Mouse (Mus musculus) small intestine, adult 2 months (tissue): ENCODE results near the gene Glg1. TPM values are rescaled to one million over a fixed set of nuclear protein-coding genes. Genes with fewer than 3 reads are reported as not detected.

Experiments used
- H3K27ac ChIP-seq: fragments of 200-500 bp; 2 replicates; pipeline ENCODE4 v1.5.1; 2012; ENCODE audit warnings: low read depth, low read length, control low read depth, inconsistent platforms; ENCODE audit not compliant: insufficient read depth
- H3K27me3 ChIP-seq: fragments of 200-500 bp; 2 replicates; pipeline ENCODE4 v1.6.1; 2012; ENCODE audit warnings: mild to moderate bottlenecking, moderate library complexity, low read length, inconsistent platforms; ENCODE audit not compliant: control insufficient read depth, insufficient read depth
- H3K36me3 ChIP-seq: fragments of 200-500 bp; 2 replicates; pipeline ENCODE4 v1.6.1; 2012; ENCODE audit warnings: mild to moderate bottlenecking, low read length, control low read depth, inconsistent platforms; ENCODE audit not compliant: control insufficient read depth, insufficient read depth
- H3K4me1 ChIP-seq: fragments of 200-500 bp; 2 replicates; pipeline ENCODE4 v1.6.1; 2012; ENCODE audit warnings: low read length, inconsistent platforms, mixed read lengths; ENCODE audit not compliant: control insufficient read depth, insufficient read depth, insufficient read length
- H3K4me3 ChIP-seq: fragments of 200-500 bp; 2 replicates; pipeline ENCODE4 v1.5.1; 2012; ENCODE audit warnings: low read depth, mild to moderate bottlenecking, control low read depth, inconsistent platforms, low read length, moderate library complexity
- CTCF ChIP-seq: fragments of 200-500 bp; IDR thresholded peaks from 2 replicates; pipeline ENCODE4 v1.5.1; 2012; ENCODE audit warnings: low read depth, mild to moderate bottlenecking, control low read depth, inconsistent platforms, low read length, moderate library complexity, mixed read lengths; ENCODE audit not compliant: insufficient replicate concordance, insufficient read length; ENCODE audit errors: extremely low read depth
- POLR2A ChIP-seq: fragments of 200-500 bp; IDR thresholded peaks from 2 replicates; pipeline ENCODE4 v1.6.1; 2012; ENCODE audit warnings: low read depth, mild to moderate bottlenecking, control low read depth, inconsistent platforms, low read length, moderate library complexity
- WGBS: fragments of 180-500 bp; shearing (Covaris S2); methylation state at CpG from one replicate; pipeline ENCODE4 v1.1.7; 2018; 5-methylcytosine and 5-hydroxymethylcytosine counted together
- polyA plus RNA-seq: library from polyadenylated mRNA; depleted of rRNA; stranded (reverse); fragments of >200 nt; gene quantifications from 2 replicates; pipeline ENCODE4 v1.2.3, GENCODE M21; 2012

Gene Glg1
- polyA plus RNA-seq, 1 experiment: 26.0 TPM

DNA sequence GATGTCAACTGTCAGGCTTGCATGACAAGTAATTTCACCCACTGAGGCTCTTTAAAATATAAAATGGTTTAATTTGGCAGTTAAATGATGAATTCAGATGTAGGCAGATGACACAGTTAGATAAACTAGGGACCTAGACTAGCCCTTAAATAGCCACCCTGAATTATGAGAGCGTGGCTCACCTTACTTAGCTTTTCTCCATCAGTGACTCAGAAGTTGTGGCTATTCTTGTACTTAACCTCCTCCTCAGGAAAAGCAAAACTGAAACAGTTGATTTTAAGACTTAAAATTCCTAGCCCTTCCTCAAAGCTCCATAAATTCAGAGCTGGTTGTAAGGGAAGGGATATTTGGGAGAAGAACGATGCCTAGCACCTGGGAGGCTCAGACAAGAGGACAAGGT lies 47.8 kb downstream of the Glg1 start:
- no peak overlapping the region for H3K27ac ChIP-seq
- 88% methylated on average over 2 of the region's 2 CpGs for WGBS
- no peaks in the 10 kb centered on the region for H3K27me3 ChIP-seq
- H3K4me3 ChIP-seq: no peak overlapping the region
- H3K4me1 ChIP-seq: peaks cover 4% of the 10 kb centered on the region; the same call in 1 of the 2 replicates
- TF ChIP-seq POLR2A (no peak), CTCF (no peak)
- H3K36me3 ChIP-seq: no peaks in the 10 kb centered on the region

DNA sequence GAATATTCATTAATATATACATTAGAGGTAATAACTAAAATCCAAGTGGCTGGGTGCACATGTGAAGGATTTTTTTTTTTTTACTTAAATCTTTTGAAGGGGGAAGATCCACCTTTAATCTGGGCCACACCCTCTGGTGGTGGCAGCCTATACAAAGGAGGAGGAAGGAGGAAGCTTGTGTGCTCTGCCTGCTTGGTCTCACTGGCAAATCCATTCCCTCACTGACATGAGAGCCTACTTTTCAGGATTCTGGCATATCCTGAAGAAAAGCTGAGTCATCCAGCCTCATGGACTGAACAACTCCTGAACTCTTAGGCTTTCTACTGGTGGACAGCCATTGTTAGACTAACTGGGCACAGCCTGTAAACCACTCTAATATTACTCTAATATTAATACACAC lies 49.1 kb downstream of the Glg1 start:
- no peaks in the 10 kb centered on the region for H3K36me3 ChIP-seq
- no peaks in the 10 kb centered on the region for H3K27me3 ChIP-seq
- no peak overlapping the region for H3K27ac ChIP-seq
- peaks cover 4% of the 10 kb centered on the region; the same call in 1 of the 2 replicates for H3K4me1 ChIP-seq
- H3K4me3 ChIP-seq: no peak overlapping the region
- TF ChIP-seq POLR2A (no peak), CTCF (no peak)

DNA sequence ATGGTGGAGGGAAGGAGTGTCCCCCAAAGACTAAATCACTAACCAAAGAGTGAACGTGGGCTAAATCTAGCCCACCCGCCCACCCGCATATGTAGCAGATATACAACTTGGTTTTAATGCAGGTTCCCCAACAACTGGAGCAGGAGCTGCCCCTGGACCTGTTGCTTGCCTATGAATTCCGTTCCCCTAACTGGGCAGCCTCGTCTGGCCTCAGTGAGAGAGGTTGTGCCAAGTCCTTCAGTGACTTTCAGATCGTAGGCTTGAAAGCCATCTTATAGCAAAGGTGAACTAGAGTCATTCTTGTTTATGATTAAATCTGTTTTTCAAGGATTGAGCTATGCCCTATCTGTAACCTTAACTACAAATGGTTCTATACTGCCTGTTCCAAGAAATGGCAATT lies 52.7 kb downstream of the Glg1 start:
- WGBS: 87% methylated on average over 6 of the region's 6 CpGs
- H3K36me3 ChIP-seq: no peaks in the 10 kb centered on the region
- no peak overlapping the region for H3K27ac ChIP-seq
- H3K27me3 ChIP-seq: no peaks in the 10 kb centered on the region
- H3K4me3 ChIP-seq: no peak overlapping the region
- TF ChIP-seq CTCF (no peak), POLR2A (no peak)
- peaks cover 2% of the 10 kb centered on the region; the same call in 1 of the 2 replicates for H3K4me1 ChIP-seq

DNA sequence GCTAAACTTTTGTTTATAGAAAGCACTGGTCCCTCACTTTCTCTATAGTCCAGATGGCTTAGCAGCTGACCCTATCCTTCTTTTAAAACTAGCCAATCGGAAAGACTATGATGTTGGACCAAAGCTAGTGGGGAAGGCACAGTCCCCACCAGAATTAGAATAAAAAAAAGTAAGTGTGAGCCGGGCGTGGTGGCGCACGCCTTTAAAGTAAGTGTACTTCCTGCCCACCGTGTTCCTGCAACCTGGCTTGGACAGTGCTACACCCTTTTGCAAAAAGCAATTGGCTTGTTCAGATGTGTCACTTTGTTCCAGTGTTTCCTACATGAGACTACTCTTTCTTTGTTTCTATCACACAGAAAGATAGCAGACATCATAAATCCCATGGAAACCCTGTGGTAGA lies 54.0 kb downstream of the Glg1 start:
- H3K27ac ChIP-seq: no peak overlapping the region
- 57% methylated on average over 6 of the region's 6 CpGs for WGBS
- no peaks in the 10 kb centered on the region for H3K27me3 ChIP-seq
- H3K4me3 ChIP-seq: no peak overlapping the region
- peaks cover 1% of the 10 kb centered on the region; the same call in 1 of the 2 replicates for H3K4me1 ChIP-seq
- no peak for TF ChIP-seq CTCF
- no peak for TF ChIP-seq POLR2A
- no peaks in the 10 kb centered on the region for H3K36me3 ChIP-seq

DNA sequence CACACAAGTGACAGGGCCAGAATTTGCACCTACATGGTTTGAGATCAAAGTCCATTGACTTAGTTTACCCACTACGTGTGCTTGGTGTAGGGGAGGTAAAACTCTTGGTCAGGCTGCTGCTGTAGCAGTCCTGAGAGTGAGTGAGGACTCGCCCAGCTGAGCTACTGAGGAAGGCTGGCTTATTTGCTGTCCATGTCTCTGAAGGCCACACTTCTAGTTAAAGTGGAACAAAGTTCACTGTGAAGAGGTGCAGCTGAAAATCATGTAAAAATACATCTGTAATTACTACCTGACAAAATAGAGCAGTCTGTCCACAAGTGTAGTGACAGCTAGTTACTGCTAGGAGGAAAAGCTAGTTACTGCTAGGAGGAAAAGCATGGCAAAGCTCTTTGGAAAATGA lies 55.7 kb downstream of the Glg1 start:
- H3K4me1 ChIP-seq: no peaks in the 10 kb centered on the region
- no peak overlapping the region for H3K27ac ChIP-seq
- no peaks in the 10 kb centered on the region for H3K27me3 ChIP-seq
- TF ChIP-seq CTCF: no peak
- no peak for TF ChIP-seq POLR2A
- no peak overlapping the region for H3K4me3 ChIP-seq
- H3K36me3 ChIP-seq: peaks cover 5% of the 10 kb centered on the region; the same call in 1 of the 2 replicates
- 51% methylated on average over 2 of the region's 2 CpGs for WGBS

DNA sequence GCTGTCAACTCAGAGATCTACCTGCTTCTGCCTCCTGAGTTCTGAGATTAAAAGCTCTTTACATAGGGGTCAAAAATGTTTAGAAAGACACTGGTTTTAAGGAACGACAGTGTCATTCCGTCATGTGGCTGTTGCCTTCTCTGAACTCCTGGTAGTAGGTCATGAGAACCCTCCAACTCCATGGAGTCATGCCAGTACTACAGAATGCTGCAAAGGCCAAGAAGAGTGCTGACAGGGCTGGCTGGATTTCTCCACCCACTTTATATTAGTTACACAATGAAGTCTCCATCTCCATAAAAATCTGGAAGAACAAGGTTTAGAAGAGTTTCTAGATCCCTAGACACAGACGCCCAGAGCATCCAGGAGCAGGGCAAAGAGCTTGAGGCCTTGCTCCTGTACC lies 61.0 kb downstream of the Glg1 start:
- 90% methylated on average over 3 of the region's 3 CpGs for WGBS
- Histone ChIP-seq H3K27me3 (no peaks in the 10 kb centered on the region), H3K4me1 (no peaks in the 10 kb centered on the region), H3K27ac (no peak overlapping the region), H3K36me3 (peaks cover 27% of the 10 kb centered on the region), H3K4me3 (no peak overlapping the region)
- TF ChIP-seq CTCF (no peak), POLR2A (no peak)

DNA sequence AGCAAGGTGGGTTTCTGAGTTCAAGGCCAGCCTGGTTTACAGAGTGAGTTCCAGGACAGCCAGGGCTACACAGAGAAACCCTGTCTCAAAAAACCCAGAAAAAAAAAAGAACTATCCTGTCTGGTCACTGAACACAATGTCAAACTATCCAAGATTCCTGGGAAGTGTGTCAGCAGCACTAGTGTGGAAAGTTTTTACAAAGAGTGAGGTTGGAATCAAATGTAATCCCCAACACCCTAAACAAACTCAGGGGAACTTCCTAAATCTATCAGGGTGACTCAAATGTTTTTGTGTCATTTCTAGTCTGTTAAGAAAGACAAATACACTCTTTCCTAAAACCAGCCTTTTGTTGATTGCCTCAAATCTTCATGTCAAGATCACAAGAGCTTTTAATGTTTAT lies 62.8 kb downstream of the Glg1 start:
- Histone ChIP-seq H3K27me3 (no peaks in the 10 kb centered on the region), H3K4me3 (no peak overlapping the region), H3K36me3 (peaks cover 35% of the 10 kb centered on the region), H3K27ac (no peak overlapping the region), H3K4me1 (no peaks in the 10 kb centered on the region)
- TF ChIP-seq CTCF (no peak), POLR2A (no peak)

DNA sequence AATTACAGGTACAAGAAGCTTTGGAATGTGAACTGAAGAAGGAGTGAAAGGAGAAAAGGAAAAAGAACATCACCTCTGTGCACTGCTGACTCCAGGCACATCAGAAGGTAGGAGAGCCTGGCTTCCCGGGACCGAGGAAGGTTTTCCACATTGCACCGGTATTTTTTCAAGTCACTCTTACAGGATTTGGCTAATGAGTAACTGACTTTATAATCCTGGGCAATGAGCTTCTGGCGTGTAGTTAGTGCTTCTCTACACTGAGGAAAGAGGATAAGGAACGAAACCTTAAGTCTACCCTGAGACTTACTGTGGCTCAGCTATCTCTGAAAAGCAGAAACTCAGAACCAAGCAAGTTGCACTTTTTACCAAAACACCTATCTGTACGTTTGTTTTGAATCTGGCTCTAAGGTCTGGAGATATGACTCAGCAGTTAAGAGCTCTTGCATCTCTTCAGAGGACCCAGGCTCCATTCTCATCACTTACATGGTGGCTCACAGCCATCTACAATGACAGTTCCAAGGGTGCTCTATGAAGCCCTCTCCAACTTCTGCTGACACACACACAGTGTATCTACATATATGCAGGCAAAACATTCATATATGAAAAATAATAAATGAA lies 70.3 kb downstream of the Glg1 start:
- Histone ChIP-seq H3K27ac (no peak overlapping the region), H3K4me1 (peaks cover 6% of the 10 kb centered on the region; the same call in 1 of the 2 replicates), H3K27me3 (no peaks in the 10 kb centered on the region), H3K4me3 (no peak overlapping the region), H3K36me3 (peaks cover 19% of the 10 kb centered on the region)
- TF ChIP-seq POLR2A (no peak), CTCF (no peak)
- 32% methylated on average over 6 of the region's 6 CpGs for WGBS
